Mouse (Mus musculus) adrenal gland (tissue): ENCODE measurements around the gene Cacna2d1.

Experiments used
- intact Hi-C: fragments of 180-260 bp; cut with DNase I; formaldehyde crosslinking; loops from one replicate; pipeline ENCODE4 v1.15.1; 2025

Cacna2d1 gene

GRCm38 (mm10) chr5:16376329-16376908, 441.9 kb downstream of the Cacna2d1 start:
- intact Hi-C loops, result no loop called here

GRCm38 (mm10) chr5:16410011-16410410, 475.5 kb downstream of the Cacna2d1 start:
- intact Hi-C loops, result no loop called here

DNA sequence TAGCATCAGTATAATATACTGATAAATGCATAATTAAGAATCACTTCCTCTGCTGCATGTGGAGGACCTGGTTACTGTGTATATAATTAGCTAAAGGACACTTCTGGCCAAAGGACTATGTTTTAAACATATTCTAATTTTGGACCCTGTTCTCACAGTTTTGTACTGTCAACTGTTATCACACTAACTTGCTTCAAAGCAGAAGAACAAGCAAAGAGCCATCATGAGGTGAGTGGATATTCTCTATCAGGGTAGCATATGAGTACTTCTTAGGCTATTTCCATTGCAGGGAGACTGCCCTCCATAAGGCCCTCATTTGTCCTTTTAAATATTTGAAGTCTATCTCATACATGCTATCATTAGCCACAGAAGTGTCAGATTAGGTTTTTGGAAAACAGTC, 480.2 kb downstream of the Cacna2d1 start:
- intact Hi-C loops, result no loop called here

- intact Hi-C loops, result no loop called here
Observed at GRCm38 (mm10) chr5:16417996-16418395, 483.5 kb downstream of the Cacna2d1 start.

GRCm38 (mm10) chr5:16418504-16418903, 484.0 kb downstream of the Cacna2d1 start:
- intact Hi-C loops, result no loop called here
